Mouse (Mus musculus) 416B (cell line): ENCODE measurements around the gene Gad1.

Experiments
- DNase-seq: peaks from one replicate; pipeline ENCODE4 v3.0.0; 2011; ENCODE audit warnings: low read depth

Gad1 gene

DNA sequence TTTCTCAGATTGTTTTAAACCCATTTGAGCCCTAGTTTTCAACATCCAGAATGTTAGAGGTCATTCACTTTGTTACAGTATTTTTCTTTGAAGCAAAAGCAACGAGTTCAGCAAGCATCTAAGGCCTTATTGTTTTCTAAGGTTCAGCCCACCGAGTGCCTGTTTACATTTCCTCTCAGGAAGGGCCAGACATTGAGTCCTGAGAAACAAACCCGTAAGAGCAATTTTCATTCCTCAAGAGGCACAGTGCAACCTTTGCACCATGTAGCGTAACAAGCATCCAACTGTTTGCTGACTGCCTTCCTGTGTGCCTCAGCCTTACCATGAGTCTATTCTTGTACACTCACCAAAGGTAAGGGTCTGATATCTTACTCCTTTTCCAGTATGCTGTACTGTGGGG lies at the start of gene Gad1:
TSS of gene Gad1 (plus strand) at position 301 of the 400 bp plus-strand sequence.
- DNase-seq, result no peak

DNA sequence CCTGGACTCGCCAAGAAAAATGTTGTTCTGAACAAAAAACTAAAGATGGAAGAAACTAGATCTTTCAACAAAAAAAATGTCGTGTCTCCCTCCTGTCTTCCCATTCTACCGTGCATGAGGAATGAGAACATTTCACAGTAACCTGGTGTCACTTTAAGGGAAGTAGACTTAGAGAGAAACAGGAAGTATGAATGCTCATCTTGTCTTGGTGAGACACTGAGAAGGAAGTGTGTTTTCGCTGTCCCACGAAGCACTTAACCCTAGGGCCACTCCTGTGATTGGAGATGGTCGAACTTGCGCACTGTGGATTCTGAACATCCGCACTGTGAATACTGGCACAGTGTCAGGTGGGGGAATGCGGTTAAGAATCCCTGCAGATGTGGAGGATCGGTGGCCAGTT lies 49.4 kb upstream of the Gad1 start:
- no peak for DNase-seq

DNA sequence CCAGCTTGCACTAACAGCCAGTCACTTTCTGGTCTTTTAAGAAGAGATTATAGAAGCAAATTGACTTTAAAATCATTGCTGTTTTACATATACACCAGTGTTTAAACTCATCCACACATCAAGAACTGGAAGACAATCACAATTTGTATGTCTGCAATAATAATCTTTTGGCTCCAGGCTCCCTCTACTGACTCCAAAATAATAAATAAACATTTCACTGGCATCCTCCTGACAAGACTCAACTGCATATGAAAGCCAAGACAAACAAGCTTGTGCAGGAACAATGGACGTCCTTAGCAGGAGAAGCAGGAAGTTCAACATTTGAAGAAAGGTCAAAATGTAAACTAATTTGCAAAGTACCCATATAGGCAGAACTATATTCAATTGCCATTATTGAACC lies 47.6 kb upstream of the Gad1 start:
- DNase-seq, result no peak

DNA sequence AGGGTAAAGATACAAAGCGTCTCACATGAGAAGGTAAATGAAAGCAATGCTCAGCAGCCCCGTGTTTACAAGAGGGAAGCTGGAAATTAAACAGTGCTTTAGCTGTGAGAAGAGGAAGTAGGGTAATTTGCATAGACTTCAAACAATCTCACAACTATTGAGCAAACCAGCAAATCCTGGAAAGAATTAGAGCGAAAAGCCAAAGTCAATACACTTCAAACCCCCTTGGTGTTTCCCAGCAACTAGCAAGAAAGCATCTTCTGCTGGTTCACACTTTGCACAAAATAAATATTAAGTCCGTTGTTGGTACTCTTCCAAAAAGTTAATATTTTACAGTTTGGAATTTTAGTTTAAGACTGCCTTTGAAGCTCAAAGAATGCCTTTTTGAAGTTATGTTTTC lies 47.0 kb upstream of the Gad1 start:
- no peak for DNase-seq

DNA sequence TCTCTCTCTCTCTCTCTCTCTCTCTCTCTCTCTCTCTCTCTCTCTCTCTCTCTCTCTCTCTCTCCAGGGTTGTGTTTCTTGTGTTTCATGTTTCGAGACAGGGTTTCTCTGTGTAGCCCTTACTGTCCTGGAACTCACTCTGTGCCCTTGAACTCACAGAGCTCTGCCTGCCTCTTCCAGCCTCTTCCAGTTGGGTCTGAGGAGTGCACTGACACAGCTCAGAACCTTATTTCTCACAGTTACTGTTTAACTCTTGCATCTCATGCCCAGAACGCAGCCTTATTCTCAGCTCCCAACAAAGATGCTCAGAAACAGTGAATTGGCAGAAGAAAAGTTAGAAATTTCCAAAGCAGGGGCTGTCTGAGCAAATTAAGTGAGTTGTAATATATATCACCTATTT lies 46.5 kb upstream of the Gad1 start:
- no peak for DNase-seq

DNA sequence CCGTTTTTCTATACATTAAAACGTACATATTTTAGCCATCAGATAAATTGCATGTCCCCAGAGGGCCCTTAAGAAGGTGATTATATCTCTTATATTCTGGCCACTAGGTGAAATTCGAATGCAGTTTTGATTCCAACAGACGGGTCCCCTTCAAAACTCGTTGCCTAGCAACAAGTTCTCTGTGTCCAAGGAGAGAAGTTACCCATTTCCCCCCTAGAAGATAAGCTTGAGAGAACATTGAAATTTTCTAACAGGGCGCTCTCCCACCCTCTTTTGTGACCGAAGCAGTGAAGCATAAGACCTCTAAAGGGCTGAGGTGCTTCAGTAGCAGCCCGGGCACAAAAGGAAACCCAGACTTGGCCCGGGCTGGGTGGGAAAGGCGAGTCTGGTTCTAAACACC lies 44.4 kb upstream of the Gad1 start, which contains the start of gene Erich2:
TSS of gene Erich2 (plus strand) at position 324 of the 400 bp plus-strand sequence.
- no peak for DNase-seq

DNA sequence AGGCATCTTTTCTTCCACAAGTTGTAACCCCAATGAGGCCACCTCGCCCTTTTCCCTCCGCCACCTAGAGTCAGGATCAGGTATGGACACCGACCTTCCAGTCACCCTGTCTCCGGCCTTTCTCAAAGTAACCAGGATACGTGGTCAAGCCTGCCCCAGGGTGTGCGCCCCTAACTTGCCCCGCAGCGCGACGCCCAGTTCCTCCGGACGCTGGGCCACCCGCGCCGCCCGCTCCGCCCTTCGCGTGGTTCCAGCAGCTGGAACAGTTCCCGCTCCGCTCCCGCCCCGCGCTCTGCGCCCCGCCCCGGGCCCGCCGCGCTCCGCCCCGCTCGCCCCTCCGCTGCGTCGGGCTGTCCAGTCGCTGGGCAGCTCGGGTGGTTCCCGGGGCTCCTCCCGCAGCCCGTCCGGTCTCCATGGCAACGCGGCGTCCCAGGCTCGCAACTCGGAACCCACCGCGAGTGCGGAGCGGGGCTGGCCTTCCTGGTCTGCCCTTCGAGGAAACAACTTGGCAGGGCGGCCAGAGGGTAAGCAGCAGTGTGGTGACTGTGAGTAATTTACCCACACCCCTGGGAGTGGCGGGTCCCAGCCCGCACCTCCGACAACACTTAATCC lies 43.7 kb upstream of the Gad1 start:
- DNase-seq, result no peak

DNA sequence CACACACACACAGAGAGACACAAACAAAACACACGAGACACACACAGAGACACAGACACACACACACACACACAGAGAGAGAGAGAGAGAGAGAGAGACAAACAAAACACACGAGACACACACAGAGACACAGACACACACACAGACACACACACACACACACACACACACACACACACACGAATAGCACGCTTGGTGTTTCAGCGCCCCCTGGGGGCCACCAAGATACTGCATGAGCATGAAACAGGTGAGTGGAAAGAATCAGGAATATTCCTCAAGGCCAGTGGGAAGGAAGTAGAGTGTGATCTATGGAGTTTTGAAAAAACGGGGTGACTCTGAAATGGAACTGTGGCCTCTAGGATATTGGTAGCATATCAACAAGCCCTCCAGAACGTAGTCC lies 14.6 kb upstream of the Gad1 start:
- peak; percentile 26 for DNase-seq

DNA sequence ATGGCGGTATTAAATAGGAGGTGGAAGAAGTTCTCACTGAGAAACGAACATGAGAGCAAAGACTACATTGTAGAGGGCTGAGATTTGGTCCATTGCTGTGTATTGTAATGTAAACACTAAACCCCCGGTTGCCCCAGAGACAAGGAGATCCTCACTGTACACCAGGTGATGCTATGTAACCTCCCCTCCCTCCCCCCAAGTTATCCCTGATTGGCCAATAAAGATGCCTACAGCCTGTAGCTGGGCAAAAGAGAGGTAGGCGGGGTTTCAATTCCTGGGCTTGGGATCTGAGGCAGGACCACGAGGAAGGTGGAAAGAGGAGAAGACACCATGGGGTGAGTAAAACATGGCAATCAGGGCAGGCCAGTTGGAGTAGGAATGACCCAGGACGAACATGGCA lies 2.2 kb upstream of the Gad1 start:
- no peak for DNase-seq

DNA sequence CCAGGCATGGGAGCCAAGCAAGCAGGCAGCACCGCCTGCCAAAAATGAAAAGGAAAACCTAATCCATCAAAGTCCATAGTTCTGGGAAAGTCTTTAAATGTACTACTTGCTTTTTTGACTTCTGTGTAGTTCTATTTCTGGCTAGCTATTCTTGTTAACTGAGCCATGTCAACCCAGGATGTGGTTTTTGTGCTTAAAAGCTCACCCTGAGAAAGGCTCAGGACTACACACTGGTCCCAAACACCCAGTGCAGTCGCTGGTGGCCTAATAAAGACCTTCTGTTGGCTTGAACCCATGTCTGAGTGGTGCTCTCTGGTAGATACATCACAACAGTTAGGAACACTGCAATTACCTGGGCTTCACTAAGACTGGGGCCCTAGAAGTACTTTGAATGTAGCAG lies 1.4 kb upstream of the Gad1 start:
- no peak for DNase-seq

DNA sequence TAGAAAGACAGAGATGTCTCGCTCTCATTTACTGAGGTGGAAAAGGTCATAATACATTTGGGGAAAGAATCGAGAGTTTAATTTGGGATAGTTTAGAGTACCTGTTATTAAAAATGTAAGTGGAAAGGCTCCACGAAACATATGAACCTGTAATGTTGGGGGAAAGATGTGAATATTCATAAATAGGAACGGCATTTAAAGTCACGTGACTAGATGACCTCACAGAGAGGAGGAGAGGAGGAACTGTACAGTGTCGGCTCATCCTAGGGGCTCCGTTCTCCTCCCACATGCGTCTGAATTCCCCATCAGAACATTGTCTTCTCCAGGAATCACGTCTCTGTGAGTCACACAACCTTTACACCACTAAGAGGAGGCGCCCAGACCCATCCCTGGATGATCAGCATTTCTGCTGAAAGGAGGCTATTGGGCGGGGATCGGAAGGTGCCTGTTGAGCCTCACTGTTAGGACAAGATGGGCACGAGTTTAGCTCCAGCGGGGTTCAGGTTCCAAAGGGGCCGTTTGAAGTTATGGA lies 739 bp upstream of the Gad1 start:
- DNase-seq, result no peak

DNA sequence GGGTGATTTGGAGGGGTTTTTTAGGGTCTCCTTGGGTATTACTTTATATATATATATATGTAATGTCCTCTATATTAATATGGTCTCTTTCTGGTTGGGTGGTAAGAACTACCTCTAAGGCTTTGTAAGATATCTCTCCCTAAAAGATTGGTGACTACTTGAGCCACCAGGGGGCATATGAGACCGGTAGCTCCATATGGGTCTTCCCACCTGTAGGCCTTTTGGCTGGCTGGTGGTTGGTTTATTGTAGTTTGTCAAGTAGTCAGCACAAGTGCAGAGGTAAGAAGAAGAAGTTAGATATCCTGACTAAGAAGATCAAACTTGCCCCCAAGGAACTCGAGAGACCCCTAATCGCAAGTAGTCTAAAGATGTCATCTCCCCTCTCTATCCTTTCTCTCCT lies 954 bp downstream of the Gad1 start:
- peak; percentile 7 for DNase-seq

DNA sequence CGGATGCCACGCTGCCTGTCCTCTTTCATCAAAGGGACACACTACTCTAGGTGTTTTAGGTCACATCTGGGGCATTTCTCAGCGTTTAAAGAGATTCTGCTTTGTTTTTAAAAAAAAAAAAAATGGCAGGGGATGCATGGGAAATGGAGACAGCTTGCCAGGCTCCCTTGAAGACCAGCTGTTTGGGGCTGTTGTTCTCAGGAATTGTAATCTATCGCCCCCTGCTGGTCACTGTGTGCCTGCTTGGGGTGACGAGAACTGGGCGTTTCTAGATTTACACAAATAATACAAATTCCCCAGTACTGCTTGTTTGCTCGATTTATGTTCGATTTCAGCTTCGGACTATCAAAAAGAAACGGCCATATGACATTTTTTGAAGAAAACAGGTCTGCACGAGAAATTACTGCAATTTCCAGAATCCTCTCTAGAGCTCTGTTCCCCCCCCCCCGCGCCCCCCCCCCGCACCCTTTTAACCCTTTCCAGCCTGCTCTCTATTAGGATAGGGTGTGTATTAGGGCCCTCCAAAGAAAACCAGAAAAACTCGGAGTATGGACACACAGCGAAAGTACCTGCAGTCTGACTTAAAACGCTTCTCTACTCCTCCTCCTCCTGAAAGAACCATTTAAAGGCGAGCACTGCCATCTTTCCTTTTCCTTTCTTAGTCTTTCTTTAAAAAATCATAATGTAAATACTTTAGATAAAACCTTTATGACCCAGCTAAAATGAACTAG lies 5.4 kb downstream of the Gad1 start:
- peak; percentile 82 for DNase-seq

DNA sequence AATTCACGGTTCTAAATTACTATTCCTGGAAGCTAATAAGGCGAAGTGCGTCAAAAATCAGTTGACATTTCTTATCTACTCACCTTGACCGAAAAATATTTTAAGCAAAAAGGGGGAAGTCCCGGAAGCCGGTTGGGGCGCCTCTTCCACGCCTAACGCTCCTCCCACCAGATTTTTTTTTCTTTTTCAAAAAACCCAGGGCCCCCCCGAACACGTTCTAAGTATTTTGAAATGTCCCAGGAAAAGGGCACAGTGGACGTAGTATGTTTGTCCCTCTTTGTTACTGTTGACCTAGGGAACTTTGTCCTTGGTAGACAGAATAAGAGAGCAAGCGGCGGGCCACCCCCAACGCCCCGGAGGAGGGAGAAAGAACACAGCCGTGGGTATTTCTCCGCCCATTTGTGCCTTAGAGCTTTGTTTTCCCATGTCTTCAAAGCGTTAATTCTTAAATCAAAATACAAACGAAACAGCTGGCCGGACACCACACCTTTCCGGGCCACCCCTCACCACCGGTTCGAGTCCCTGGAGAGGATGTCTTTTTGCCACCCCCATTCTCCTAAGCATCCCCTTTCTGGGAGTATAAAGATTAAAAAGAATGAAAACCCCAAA lies 6.1 kb downstream of the Gad1 start:
- DNase-seq, result no peak

DNA sequence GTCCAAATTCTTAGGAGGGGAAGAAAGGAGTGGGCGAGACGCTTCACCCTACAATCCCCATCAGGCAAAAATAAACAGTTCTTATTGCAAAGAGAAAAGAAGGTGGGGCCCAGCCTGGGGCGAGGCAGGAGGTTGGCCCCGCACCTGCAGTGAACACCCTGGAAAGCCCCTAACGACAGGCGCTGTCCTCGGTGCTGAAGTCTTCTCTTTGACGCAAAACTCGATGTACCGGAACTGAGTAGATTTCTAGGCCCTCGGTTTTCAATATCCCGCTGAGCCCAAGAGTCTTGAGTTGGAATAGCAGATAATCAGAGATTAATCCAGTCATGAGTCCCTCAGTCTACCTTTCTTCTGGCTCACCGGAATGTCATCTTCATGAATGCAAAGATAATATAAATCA lies 6.6 kb downstream of the Gad1 start:
- DNase-seq, result peak; percentile 36

DNA sequence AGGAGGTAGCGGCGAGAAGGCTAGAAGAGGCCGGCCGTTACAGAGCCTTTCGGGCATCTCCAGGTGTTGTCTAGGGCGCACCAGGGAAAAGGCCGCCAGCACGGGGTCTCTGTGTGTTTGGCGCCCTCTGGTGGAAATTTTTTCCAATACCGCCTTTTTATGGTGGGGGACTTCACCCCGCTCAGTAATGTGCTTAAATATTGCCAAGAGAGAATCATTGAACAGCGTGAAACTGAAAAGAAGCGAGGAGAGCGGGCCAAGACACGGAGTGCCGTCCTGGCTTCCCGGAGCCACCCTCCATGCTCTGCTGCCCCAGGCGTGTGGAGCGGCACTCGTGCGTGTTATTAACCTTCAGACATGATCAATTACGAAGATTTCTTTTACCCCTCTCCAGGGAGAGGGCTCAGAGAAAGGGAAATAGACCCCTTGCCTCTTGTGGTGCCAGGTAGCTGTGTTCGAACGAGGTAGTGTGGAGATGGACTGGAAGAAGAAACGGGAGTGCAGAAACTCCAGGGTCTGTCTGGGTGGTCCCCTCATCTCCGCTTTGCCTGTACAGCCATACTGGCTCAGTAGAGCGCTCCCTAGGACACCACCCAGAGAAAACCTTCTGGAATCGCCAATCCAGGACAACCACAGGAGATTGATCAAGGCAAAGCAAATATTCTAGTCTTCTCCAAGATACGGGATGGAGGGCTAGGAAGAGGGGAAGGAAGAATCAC lies 8.4 kb downstream of the Gad1 start:
- DNase-seq, result peak; percentile 4

DNA sequence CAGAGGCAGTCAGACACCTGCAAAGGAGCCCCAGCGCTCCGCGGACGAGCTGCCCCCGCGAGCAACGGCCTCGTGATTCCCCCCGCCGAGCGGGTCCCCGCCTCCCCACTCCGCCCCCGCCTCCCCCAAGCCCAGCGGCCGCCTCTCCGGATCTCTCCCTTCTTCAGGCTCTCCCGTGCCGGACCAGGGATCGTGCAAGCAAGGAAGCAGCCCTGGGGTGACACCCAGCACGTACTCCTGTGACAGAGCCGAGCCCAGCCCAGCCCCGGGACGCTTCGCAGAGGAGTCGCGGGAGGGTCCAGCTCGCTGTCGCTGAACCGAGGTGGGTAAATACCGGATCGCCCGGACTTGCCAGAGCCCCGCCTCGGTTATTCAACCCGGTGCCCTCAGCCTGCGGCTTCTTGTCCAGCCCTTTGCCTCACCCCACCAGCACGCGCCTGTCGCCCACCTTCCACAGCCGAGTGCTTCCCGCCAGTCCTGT lies 9.2 kb downstream of the Gad1 start:
- no peak for DNase-seq

DNA sequence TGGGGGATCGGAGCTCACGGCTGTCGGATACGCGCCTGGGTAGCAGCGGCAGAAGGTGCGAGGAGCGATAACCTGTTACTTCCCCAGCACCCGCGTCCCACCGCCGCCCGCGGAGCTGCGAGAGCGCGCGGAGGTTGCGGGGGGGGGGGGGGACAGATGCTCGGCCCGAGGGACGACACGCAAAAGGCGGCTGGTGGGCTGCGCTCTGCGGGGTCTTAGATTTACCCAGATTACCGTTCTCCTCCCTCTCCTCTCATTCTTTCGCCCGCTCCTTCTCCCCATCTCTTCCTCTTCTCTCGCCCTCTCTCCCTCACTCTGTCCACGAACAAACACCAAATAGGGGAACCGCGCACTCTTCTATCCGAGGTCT lies 9.7 kb downstream of the Gad1 start:
- no peak for DNase-seq

DNA sequence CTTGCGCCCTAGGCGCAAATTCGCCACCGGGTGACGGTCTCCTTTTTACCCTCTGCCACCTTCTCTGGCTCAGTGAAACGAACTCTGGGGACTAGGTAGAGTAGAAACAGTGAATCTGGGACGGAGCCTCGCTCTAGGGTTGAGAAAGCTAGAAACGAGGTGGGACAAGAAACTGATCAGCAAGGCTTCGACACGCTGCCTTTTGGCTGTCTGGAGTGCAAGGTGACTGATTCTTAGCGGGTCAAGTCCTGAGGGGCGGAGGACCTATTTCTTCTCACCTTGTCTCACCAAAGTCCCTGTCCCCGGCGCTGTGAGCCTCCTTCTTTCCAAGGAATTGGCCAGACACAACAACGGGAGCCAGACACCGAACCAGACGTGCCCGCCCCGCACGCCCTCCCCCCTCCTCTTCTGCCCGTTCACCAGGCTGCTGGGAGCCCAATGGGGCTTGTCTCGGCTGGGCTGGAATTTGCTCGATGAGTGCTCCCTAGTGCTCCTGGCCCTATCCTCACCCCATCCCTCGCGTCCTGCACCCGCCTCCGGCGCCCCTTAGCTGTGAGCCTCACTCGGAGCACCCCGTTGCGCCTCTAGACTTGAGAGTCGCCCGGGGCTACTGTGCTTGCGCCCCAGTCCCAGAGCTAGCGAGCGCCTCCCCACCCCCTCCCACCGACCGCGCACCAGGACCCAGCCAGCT lies 10.3 kb downstream of the Gad1 start:
- no peak for DNase-seq

DNA sequence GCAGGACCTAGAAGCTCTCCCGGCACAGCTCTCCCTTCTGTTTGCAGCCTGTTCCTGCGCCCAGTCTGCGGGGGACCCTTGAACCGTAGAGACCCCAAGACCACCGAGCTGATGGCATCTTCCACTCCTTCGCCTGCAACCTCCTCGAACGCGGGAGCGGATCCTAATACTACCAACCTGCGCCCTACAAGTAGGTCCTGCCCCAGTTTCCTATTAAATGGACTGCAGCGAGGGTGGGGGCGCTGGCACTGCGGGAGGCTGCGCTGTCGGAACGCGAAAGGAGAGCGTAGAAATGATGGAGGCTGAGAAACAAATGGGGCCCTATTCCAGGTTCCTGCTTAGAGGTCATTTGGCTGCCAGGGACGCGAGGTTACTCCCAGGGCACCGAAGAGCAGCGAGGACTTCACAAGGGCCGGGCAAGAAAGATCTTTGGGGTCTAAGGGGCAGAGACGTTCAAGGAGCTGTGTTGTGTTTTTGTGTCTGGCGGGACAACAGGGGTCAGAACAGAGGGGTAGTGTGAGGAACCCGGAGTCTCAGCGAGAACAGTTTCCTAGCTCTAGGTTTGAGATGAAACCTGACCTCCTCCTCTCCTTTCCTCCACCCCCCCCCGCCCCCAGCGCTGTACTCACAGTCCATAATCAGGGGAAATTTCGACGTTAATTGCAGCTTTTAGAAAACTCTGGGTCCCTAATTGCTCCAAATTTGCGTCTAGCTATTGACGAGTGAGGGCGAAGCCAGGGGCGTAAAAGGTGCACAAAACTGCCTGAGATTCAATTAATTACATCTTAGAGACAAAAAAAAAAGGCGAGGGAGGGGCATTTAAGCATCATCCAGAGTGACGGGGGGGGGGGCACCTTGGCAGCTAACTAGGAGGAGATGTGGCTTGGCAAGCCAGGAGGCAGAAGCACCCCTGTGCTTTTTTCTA lies 11.1 kb downstream of the Gad1 start:
- no peak for DNase-seq
